Mouse (Mus musculus): ENCODE results near the gene Ly6g5b. TPM values are rescaled to one million over a fixed set of nuclear protein-coding genes. Genes with fewer than 3 reads are reported as not detected.
A peak's percentile ranks its signal among the peaks of the same experiment; 100 is the strongest.

The Ly6g5b gene
- total and polyA plus RNA-seq, 2 experiments from 2014 or later = not detected

DNA sequence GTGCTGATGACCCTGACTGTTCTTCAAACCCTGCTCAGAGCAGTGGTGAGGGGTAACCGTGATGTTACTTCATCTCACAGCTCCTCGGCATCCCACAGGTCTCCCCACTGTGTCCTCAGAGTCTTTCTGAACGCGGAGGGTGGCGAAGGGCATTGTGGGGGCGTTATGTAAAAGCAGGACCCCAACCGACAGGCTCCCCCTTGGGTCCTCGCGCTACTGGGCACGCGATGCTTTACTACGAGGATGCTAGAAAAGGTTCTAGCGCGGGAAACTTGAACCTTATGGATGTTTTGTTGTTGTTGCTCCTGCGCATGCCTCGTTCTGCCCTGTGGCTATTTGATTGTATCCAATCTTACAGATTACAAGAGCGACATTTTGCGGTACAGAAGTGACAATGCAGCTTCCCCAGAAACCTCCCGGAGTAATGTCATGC is 6.7 kb upstream of the Ly6g5b start, which contains the start of gene Csnk2b:
Csnk2b (minus strand) TSS at position 183 of the 433 bp plus-strand sequence.
- TF ChIP-seq EP300 (IDR thresholded peaks at IDR 0.05; ENCODE audit: low read depth) = no peak
- TF ChIP-seq CTCF (IDR thresholded peaks at IDR 0.05; ENCODE audit: low read depth) = no peak; the same call in 1 of the 2 replicates
- Histone ChIP-seq H3K27me3 (ENCODE audit: control insufficient read depth, insufficient read depth, low read length) (no peaks in the 10 kb centered on the region), H3K36me3 (replicated peaks; ENCODE audit: control insufficient read depth, insufficient read depth, low read length) (peaks cover 31% of the 10 kb centered on the region), H3K9ac (replicated peaks; ENCODE audit: low read depth, low read length) (peak within 1 kb of the TSS; percentile 88), H3K27ac (ENCODE audit: low read depth) (peak within 1 kb of the TSS; percentile 94), H3K4me2 (ENCODE audit: low read depth, low read length) (peak within 1 kb of the TSS; percentile 97), H3K9me3 (replicated peaks; ENCODE audit: control insufficient read depth, low read length) (no peaks in the 10 kb centered on the region), H3K4me1 (ENCODE audit: control insufficient read depth, insufficient read depth) (peaks cover 12% of the 10 kb centered on the region; the same call in 1 of the 2 replicates), H3K4me3 (ENCODE audit: low read depth, low read length) (peak within 1 kb of the TSS; percentile 73)
- under 1% methylated on average over 19 of the region's 19 CpGs for WGBS
- DNase-seq (ENCODE audit: low spot score) (peak; percentile 58), ATAC-seq (ENCODE audit: insufficient read depth, low read depth) (0 out of 2 replicates have a peak, but pooled peaks have one; percentile 1)

DNA sequence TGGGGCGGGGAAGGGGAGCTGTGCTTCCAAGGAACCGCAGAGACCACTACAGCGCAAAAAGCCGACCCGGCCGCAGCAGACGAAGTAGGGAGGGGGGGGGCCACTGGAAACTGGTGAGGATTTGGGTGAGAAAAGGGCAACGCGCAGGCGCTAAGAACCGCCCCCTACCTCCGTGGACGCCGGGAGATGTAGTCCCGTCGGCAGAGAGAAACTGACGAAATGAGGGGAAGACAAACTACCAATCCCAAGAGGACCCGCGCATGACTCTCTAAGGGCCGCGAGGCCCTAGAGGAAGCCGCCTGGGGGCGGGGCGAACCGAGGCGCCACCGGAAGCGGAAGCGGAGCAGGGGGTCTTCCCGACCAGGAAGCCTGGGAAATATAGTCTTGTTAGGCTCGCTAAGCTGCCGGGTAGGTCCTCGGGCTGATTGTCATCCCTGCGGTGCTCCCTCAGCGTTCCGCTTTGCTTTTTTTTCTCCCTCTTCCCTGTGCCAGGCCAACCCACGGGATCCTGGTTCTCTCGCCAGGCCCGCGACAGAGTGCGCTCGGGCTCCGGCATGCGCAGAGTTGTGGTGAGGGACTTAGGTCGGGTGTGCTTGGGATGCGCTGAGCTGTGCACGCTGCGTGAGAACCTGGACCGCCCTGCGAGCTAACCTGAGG is 6.0 kb upstream of the Ly6g5b start, which contains the start of gene Gpank1:
Gpank1 (plus strand) TSS at position 313 of the 657 bp plus-strand sequence.
- no peaks in the 10 kb centered on the region for H3K9me3 ChIP-seq (replicated peaks; ENCODE audit: control insufficient read depth, low read length)
- ATAC-seq (ENCODE audit: insufficient read depth, low read depth) = peak; percentile 94
- peaks cover 10% of the 10 kb centered on the region; the same call in 1 of the 2 replicates for H3K4me1 ChIP-seq (ENCODE audit: control insufficient read depth, insufficient read depth)
- H3K4me2 ChIP-seq (ENCODE audit: low read depth, low read length) = peak within 1 kb of the TSS; percentile 97
- peak within 1 kb of the TSS; percentile 88 for H3K9ac ChIP-seq (replicated peaks; ENCODE audit: low read depth, low read length)
- H3K4me3 ChIP-seq (ENCODE audit: low read depth, low read length) = peak within 1 kb of the TSS; percentile 73
- DNase-seq (ENCODE audit: low spot score) = peak; percentile 99
- under 1% methylated on average over 50 of the region's 50 CpGs for WGBS
- 0 out of 2 replicates have a peak, but pooled peaks have one; percentile 36 for TF ChIP-seq EP300 (IDR thresholded peaks at IDR 0.05; ENCODE audit: low read depth)
- no peak for TF ChIP-seq CTCF (IDR thresholded peaks at IDR 0.05; ENCODE audit: low read depth)
- H3K27ac ChIP-seq (ENCODE audit: low read depth) = peak within 1 kb of the TSS; percentile 94
- H3K27me3 ChIP-seq (ENCODE audit: control insufficient read depth, insufficient read depth, low read length) = no peaks in the 10 kb centered on the region
- H3K36me3 ChIP-seq (replicated peaks; ENCODE audit: control insufficient read depth, insufficient read depth, low read length) = peaks cover 36% of the 10 kb centered on the region

DNA sequence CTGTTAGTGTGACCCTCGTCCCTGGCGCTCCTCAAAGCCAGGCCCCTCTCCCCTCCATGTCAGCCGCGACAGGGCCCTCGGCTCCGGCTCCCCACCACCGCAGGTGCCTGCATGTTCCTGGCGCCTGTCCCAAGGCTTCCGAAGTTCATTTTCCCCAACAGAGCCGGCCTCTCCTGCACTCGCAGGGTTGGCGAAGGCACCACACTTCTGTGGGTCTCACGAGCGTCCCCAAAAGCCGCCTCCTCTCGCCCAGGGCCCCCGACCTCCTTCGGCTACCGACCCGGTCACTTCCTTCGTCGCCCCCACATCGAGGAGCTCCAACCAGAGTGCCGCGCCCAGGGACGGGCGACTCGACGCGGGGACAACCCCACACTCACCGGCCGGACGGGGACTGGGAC is 5.5 kb upstream of the Ly6g5b start:
- H3K27me3 ChIP-seq (ENCODE audit: control insufficient read depth, insufficient read depth, low read length) = no peaks in the 10 kb centered on the region
- H3K4me2 ChIP-seq (ENCODE audit: low read depth, low read length) = peak overlapping the region; percentile 68
- peak overlapping the region; percentile 75 for H3K9ac ChIP-seq (replicated peaks; ENCODE audit: low read depth, low read length)
- peak overlapping the region; percentile 73 for H3K4me3 ChIP-seq (ENCODE audit: low read depth, low read length)
- H3K36me3 ChIP-seq (replicated peaks; ENCODE audit: control insufficient read depth, insufficient read depth, low read length) = peaks cover 42% of the 10 kb centered on the region
- no peak for DNase-seq (ENCODE audit: low spot score)
- TF ChIP-seq EP300 (IDR thresholded peaks at IDR 0.05; ENCODE audit: low read depth) = no peak
- no peak for TF ChIP-seq CTCF (IDR thresholded peaks at IDR 0.05; ENCODE audit: low read depth)
- ATAC-seq (ENCODE audit: insufficient read depth, low read depth) = peak; percentile 5
- H3K4me1 ChIP-seq (ENCODE audit: control insufficient read depth, insufficient read depth) = peaks cover 8% of the 10 kb centered on the region; the same call in 1 of the 2 replicates
- under 1% methylated on average over 33 of the region's 33 CpGs for WGBS
- peak overlapping the region; percentile 66 for H3K27ac ChIP-seq (ENCODE audit: low read depth)
- no peaks in the 10 kb centered on the region for H3K9me3 ChIP-seq (replicated peaks; ENCODE audit: control insufficient read depth, low read length)

DNA sequence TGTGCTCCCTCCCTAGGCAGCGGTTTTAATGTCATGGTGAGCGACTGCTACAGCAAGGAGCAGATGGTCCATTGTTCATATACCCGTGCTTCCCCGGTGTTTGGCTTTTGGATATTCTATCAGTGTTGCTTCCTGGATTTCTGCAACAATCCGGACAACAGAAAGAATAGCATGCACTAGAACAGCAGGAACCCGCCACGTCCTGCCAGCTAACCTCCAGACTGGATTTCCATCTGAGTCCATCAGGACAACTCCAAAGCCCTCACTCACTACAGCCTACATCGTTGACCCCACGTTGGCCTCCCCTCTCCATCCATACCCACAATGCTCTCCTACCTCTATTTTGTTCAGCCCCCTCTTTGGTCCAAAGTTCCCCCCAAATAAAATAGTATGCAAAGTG is 3.5 kb downstream of the Ly6g5b start:
- ATAC-seq (ENCODE audit: insufficient read depth, low read depth) (peak; percentile 25; the same call in 1 of the 2 replicates), DNase-seq (ENCODE audit: low spot score) (peak; percentile 33)
- WGBS = 61% methylated on average over 9 of the region's 9 CpGs
- H3K27me3 ChIP-seq (ENCODE audit: control insufficient read depth, insufficient read depth, low read length) = no peaks in the 10 kb centered on the region
- peak overlapping the region; percentile 41 for H3K4me2 ChIP-seq (ENCODE audit: low read depth, low read length)
- H3K4me3 ChIP-seq (ENCODE audit: low read depth, low read length) = no peak overlapping the region
- TF ChIP-seq EP300 (IDR thresholded peaks at IDR 0.05; ENCODE audit: low read depth) (no peak), CTCF (IDR thresholded peaks at IDR 0.05; ENCODE audit: low read depth) (no peak)
- H3K36me3 ChIP-seq (replicated peaks; ENCODE audit: control insufficient read depth, insufficient read depth, low read length) = peaks cover 23% of the 10 kb centered on the region
- H3K9me3 ChIP-seq (replicated peaks; ENCODE audit: control insufficient read depth, low read length) = no peaks in the 10 kb centered on the region
- H3K4me1 ChIP-seq (ENCODE audit: control insufficient read depth, insufficient read depth) = no peaks in the 10 kb centered on the region
- H3K27ac ChIP-seq (ENCODE audit: low read depth) = peak overlapping the region; percentile 49
- H3K9ac ChIP-seq (replicated peaks; ENCODE audit: low read depth, low read length) = no peak overlapping the region

DNA sequence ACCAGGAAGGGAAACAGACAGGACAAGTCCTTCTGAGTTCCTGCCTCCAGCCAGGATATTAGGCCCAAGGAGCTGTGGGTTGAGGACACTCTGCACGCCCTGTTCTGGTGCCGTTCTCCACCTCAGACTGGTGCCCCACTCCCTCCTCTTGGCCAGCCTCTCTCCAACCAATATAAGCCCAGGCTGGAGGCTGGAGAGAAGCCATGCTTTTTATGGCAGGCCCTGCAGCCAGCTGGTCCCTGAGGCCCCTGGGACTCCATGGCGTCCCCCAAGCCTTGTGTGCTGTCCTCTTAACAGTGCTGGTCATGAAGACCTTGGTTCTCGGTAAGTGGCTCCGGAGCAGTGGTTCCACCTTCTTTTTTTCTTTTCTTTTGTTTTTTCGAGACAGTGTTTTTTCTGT is 7.1 kb downstream of the Ly6g5b start, which contains the start of gene Ly6g5c:
Ly6g5c (plus strand) TSS at position 183 of the 400 bp plus-strand sequence.
- H3K4me3 ChIP-seq (ENCODE audit: low read depth, low read length) = no peak within 1 kb of the TSS
- ATAC-seq (ENCODE audit: insufficient read depth, low read depth) (no peak), DNase-seq (ENCODE audit: low spot score) (no peak)
- no peak within 1 kb of the TSS for H3K27ac ChIP-seq (ENCODE audit: low read depth)
- no peak within 1 kb of the TSS for H3K9ac ChIP-seq (replicated peaks; ENCODE audit: low read depth, low read length)
- no peak for TF ChIP-seq EP300 (IDR thresholded peaks at IDR 0.05; ENCODE audit: low read depth)
- no peak within 1 kb of the TSS for H3K4me2 ChIP-seq (ENCODE audit: low read depth, low read length)
- no peaks in the 10 kb centered on the region for H3K9me3 ChIP-seq (replicated peaks; ENCODE audit: control insufficient read depth, low read length)
- 81% methylated on average over 6 of the region's 6 CpGs for WGBS
- H3K4me1 ChIP-seq (ENCODE audit: control insufficient read depth, insufficient read depth) = no peaks in the 10 kb centered on the region
- H3K27me3 ChIP-seq (ENCODE audit: control insufficient read depth, insufficient read depth, low read length) = no peaks in the 10 kb centered on the region
- H3K36me3 ChIP-seq (replicated peaks; ENCODE audit: control insufficient read depth, insufficient read depth, low read length) = peaks cover 14% of the 10 kb centered on the region; the same call in 1 of the 2 replicates

All from heart, postnatal 0 days (tissue).